Mouse (Mus musculus) cerebellum, adult 9-10 months (tissue): ENCODE measurements at regions not wholly inside any gene's neighbourhood (a gene's known extent, or its start where the extent isn't known, plus 50 kb on each side); places are given as distances from the start of the nearest gene placed in this dataset.

Experiments
- DNase-seq: peaks from one replicate; pipeline ENCODE4 v3.0.0; 2022

- DNase-seq = peak; percentile 3
These were observed 259.9 kb downstream of the Stim2 start for GRCm38 (mm10) chr5:54258087-54258733.

- DNase-seq = no peak
These were observed 266.7 kb downstream of the Stim2 start for GRCm38 (mm10) chr5:54264867-54265434.

GRCm38 (mm10) chr5:54267905-54268590 is 269.7 kb downstream of the Stim2 start:
- DNase-seq = no peak

- DNase-seq = no peak
These were observed 281.1 kb downstream of the Stim2 start for GRCm38 (mm10) chr5:54279357-54279756.

GRCm38 (mm10) chr5:54280670-54281069 is 282.4 kb downstream of the Stim2 start:
- no peak for DNase-seq

GRCm38 (mm10) chr5:54281121-54281520 is 282.8 kb downstream of the Stim2 start:
- DNase-seq = no peak

- DNase-seq = no peak
These were observed 292.2 kb downstream of the Stim2 start for GRCm38 (mm10) chr5:54290372-54291080.

- no peak for DNase-seq
These were observed 293.6 kb downstream of the Stim2 start for GRCm38 (mm10) chr5:54291940-54292339.

- DNase-seq = no peak
These were observed 315.5 kb downstream of the Stim2 start for GRCm38 (mm10) chr5:54313660-54314279.

- no peak for DNase-seq
These were observed 332.1 kb downstream of the Stim2 start for GRCm38 (mm10) chr5:54330415-54330814.

GRCm38 (mm10) chr5:54342976-54343375 is 344.7 kb downstream of the Stim2 start:
- no peak for DNase-seq

GRCm38 (mm10) chr5:54343432-54343831 is 345.1 kb downstream of the Stim2 start:
- DNase-seq = no peak

GRCm38 (mm10) chr5:54348820-54349596 is 350.7 kb downstream of the Stim2 start:
- no peak for DNase-seq

GRCm38 (mm10) chr5:54349775-54350332 is 351.6 kb downstream of the Stim2 start:
- no peak for DNase-seq

GRCm38 (mm10) chr5:54356105-54356504 is 357.8 kb downstream of the Stim2 start:
- DNase-seq = no peak

- no peak for DNase-seq
These were observed 359.2 kb downstream of the Stim2 start for GRCm38 (mm10) chr5:54357501-54357900.

- DNase-seq = no peak
These were observed 359.9 kb downstream of the Stim2 start for GRCm38 (mm10) chr5:54358221-54358620.
